Mouse (Mus musculus): Measurements from ENCODE around the gene Leng1. TPM values are rescaled to one million over a fixed set of nuclear protein-coding genes. Genes with fewer than 3 reads are reported as not detected.

The Leng1 gene
- total RNA-seq, 2 experiments from 2014 or later, result 4.2 to 4.3 TPM

DNA sequence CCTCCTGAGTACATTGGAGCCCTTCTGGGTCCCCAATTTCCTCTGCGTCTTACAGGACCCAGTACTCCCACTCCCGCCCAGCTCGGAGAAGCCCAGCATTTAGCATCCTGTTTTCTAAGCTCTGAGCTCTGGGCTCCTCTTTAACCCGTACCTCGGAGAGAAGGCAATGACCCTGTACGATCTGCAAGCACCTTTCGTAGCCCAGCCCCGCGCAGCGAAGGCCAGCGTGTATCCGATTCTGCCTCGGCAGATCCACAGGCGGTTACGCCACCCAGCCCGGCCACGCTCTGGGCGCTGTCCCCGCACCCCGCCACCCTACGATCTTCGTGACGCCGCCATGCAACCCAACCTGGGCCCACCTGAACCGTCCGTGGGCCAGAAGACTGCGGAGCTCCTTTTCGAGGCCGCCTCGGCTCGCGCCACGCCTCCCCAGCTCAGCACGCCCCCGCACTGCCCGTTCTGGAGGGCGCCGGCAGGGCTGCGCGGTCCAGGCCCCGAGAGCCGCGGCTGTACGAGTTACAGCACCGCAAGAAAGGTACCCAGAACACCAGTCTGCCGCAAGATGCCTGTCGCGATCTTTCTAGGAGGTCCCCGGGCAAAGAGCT lies 26.8 kb upstream of the Leng1 start, which contains the start of gene Tsen34:
Tsen34 (plus strand) TSS at position 482 of the 605 bp plus-strand sequence.
- DNase-seq, result no peak

GRCm38 (mm10) chr7:3691919-3692318 lies 26.3 kb upstream of the Leng1 start:
- DNase-seq, result no peak

GRCm38 (mm10) chr7:3685400-3686187 lies 20.0 kb upstream of the Leng1 start:
- DNase-seq, result no peak

DNA sequence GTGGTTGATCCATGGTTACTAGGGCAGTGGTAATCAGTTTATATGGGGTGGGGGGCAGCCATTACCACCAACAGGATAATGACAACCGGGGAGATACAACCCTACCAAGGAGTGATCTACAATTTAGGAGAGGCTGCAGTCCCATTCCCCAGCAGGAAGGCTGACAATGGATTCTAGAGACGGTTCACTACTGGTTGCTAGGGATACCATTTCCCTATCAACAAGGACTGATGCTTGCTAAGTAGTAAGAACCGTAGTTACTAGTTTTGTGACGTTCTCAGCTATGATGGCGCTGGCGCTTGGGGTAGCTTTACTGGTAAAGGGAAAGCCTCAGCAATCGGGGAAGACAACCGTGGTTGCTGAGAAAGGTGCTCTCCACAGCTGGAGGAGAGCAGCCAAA lies 19.1 kb upstream of the Leng1 start:
- DNase-seq, result no peak

- no peak for DNase-seq
Measured at GRCm38 (mm10) chr7:3683908-3684550, 18.4 kb upstream of the Leng1 start.

GRCm38 (mm10) chr7:3677342-3677741 lies 11.7 kb upstream of the Leng1 start, which contains the start of gene Tmc4:
Tmc4 (minus strand) TSS chr7:3677553.
- DNase-seq, result no peak

- DNase-seq, result no peak
Measured at GRCm38 (mm10) chr7:3676371-3676770, 10.7 kb upstream of the Leng1 start.

- DNase-seq, result no peak
Measured at GRCm38 (mm10) chr7:3675228-3675548, 9.5 kb upstream of the Leng1 start.

GRCm38 (mm10) chr7:3674507-3675227 lies 9.0 kb upstream of the Leng1 start:
- DNase-seq, result peak; percentile 60

- DNase-seq, result no peak
Measured at GRCm38 (mm10) chr7:3666921-3667391, 1.3 kb upstream of the Leng1 start.

GRCm38 (mm10) chr7:3664524-3665214 lies 971 bp downstream of the Leng1 start:
- no peak for DNase-seq

DNA sequence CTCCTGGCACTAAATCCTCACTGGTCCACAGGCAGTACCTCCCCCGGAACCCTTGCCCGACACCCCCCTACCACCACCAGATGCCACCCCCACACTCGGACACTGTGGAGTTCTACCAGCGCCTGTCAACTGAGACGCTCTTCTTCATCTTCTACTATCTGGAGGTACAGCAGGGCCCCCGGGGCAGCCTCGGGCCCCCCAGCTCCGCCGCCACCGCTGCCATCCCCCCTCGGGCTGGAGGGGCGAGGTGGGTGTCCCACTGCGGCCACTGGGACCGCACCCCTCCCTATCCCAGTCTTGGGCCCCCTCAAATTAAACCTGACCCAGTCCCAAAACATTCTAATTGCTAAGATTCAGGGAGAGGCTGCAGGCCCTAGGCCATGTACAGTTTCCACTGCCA lies 7.1 kb downstream of the Leng1 start:
- DNase-seq, result no peak

GRCm38 (mm10) chr7:3656966-3657365 lies 8.7 kb downstream of the Leng1 start:
- DNase-seq, result no peak

- DNase-seq, result no peak
Measured at GRCm38 (mm10) chr7:3646641-3647040, 19.0 kb downstream of the Leng1 start.

DNA sequence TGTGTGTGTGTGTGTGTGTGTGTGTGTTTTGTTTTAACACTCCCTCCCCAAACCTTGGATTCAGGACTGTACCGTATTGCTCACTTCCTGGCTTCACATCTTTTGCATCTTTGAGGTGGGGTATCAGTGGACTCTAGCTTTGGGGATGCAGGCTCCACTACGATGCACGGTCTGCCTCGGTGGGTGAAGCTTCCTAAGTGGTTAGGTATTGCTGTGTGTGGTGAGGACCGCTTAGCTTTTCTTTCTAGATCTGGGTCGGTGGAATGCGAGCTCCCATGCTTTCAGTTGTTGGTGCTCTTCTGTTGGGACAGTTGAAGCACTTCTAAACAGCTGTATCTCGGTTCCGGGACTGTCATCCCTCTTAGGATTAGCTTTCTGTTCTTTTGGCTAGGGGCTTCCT lies 19.5 kb downstream of the Leng1 start:
- no peak for DNase-seq

- DNase-seq, result no peak
Measured at GRCm38 (mm10) chr7:3645488-3646025, 20.1 kb downstream of the Leng1 start.

GRCm38 (mm10) chr7:3644672-3645487 lies 20.8 kb downstream of the Leng1 start, which contains the start of gene Cnot3:
Cnot3 (plus strand) TSS chr7:3645268.
- DNase-seq, result peak; percentile 100

GRCm38 (mm10) chr7:3644348-3644671 lies 21.3 kb downstream of the Leng1 start:
- DNase-seq, result no peak

DNA sequence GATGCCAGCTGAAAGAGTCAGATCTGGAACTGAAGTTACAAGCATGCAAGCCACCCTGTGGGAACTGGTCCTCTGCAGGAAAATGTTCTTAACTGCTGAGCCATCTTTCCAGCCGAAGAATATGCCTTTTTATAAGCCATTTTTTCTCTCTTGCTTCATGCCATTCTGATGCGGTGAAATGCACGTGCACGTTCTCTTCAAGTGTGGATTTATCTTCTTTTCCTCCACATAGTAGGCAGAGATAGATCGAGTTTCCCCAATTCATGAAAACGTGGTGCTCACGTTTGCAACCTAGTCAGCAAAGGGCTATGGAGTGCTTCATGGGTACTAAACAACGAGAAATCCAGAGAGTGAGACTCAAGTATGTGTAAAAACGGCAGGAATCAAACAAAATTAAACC lies 21.8 kb downstream of the Leng1 start:
- DNase-seq, result no peak

- DNase-seq, result no peak
Measured at GRCm38 (mm10) chr7:3643412-3643811, 22.2 kb downstream of the Leng1 start.

- no peak for DNase-seq
Measured at GRCm38 (mm10) chr7:3630478-3630815, 35.2 kb downstream of the Leng1 start.
